Mouse (Mus musculus): ENCODE measurements around the gene Col9a2.

GRCm38 (mm10) chr4:121014594-121015267 is 24.5 kb upstream of the Col9a2 start:
- TF ChIP-seq CTCF (IDR thresholded peaks at IDR 0.05; ENCODE audit: borderline replicate concordance, insufficient read depth, low read depth, low read length) (no peak), POLR2A (IDR thresholded peaks at IDR 0.05; ENCODE audit: borderline replicate concordance, insufficient read depth, low read length) (no peak)
